Mouse (Mus musculus) hindbrain, embryonic 16.5 days (tissue): ENCODE data around the gene Tiam1. TPM values are rescaled to one million over a fixed set of nuclear protein-coding genes. Genes with fewer than 3 reads are reported as not detected.

Source experiments
- ATAC-seq: fragments of 200-750 bp; cut with Nextera tagmentation; 2 replicates; pipeline ENCODE4 v1.8.0; 2017; ENCODE audit warnings: moderate TSS enrichment, moderate library complexity
- H3K27ac ChIP-seq: fragments of 300-500 bp; sonication (generic); 2 replicates; pipeline ENCODE4 v1.5.1; 2014; ENCODE audit warnings: low read depth, mild to moderate bottlenecking, control low read depth, low read length, moderate library complexity
- H3K27me3 ChIP-seq: fragments of 300-500 bp; sonication (generic); replicated peaks from 2 replicates; pipeline ENCODE4 v1.6.1; 2014; ENCODE audit warnings: low read length; ENCODE audit not compliant: control insufficient read depth, insufficient read depth
- H3K36me3 ChIP-seq: fragments of 300-500 bp; sonication (generic); 2 replicates; pipeline ENCODE4 v1.6.1; 2014; ENCODE audit warnings: mild to moderate bottlenecking, low read length, moderate library complexity, mixed read lengths; ENCODE audit not compliant: control insufficient read depth, insufficient read depth
- H3K4me1 ChIP-seq: fragments of 300-500 bp; sonication (generic); 2 replicates; pipeline ENCODE4 v1.6.1; 2014; ENCODE audit warnings: low read depth, low read length; ENCODE audit not compliant: control insufficient read depth, insufficient read depth
- H3K4me2 ChIP-seq: fragments of 300-500 bp; sonication (generic); 2 replicates; pipeline ENCODE4 v1.6.1; 2014; ENCODE audit warnings: mild to moderate bottlenecking, low read length, control low read depth, moderate library complexity
- H3K4me3 ChIP-seq: fragments of 300-500 bp; sonication (generic); 2 replicates; pipeline ENCODE4 v1.5.1; 2014; ENCODE audit warnings: mild to moderate bottlenecking, low read length, control low read depth, moderate library complexity
- H3K9ac ChIP-seq: fragments of 300-500 bp; sonication (generic); 2 replicates; pipeline ENCODE4 v1.6.1; 2014; ENCODE audit warnings: low read depth, mild to moderate bottlenecking, control low read depth, low read length, moderate library complexity
- H3K9me3 ChIP-seq: fragments of 300-500 bp; sonication (generic); 2 replicates; pipeline ENCODE4 v1.6.1; 2014; ENCODE audit warnings: mild to moderate bottlenecking, low read length, moderate library complexity; ENCODE audit not compliant: control insufficient read depth
- WGBS: fragments of 180-500 bp; shearing (Covaris S2); extraction: QIAGEN DNeasy Blood & Tissue Kit; methylation state at CpG from one replicate; pipeline ENCODE4 v1.1.7; 2014; 5-methylcytosine and 5-hydroxymethylcytosine counted together
- polyA plus RNA-seq: library from polyadenylated mRNA; unstranded; fragments of >200 nt; fragmentation: Nextera tagmentation; extraction: Ambion mirVana; gene quantifications from 2 replicates; pipeline ENCODE4 v1.2.1, GENCODE M21; 2015

Gene Tiam1
- polyA plus RNA-seq, 1 experiment from 2014 or later, result 16.6 TPM

- Histone ChIP-seq H3K27ac (no peak overlapping the region), H3K9me3 (no peaks in the 10 kb centered on the region; the same call in 1 of the 2 replicates), H3K9ac (no peak overlapping the region), H3K36me3 (no peaks in the 10 kb centered on the region), H3K4me2 (no peak overlapping the region), H3K4me1 (no peaks in the 10 kb centered on the region; the same call in 1 of the 2 replicates), H3K4me3 (no peak overlapping the region), H3K27me3 (no peaks in the 10 kb centered on the region)
- no peak for ATAC-seq
- WGBS, result 85% methylated on average over 12 of the region's 12 CpGs
Observed at GRCm38 (mm10) chr16:89991701-89992152, 151.8 kb downstream of the Tiam1 start.

GRCm38 (mm10) chr16:89990288-89990955 lies 153.1 kb downstream of the Tiam1 start:
- H3K9me3 ChIP-seq, result no peaks in the 10 kb centered on the region
- H3K9ac ChIP-seq, result no peak overlapping the region
- ATAC-seq, result no peak
- no peak overlapping the region for H3K27ac ChIP-seq
- H3K4me2 ChIP-seq, result no peak overlapping the region
- H3K4me3 ChIP-seq, result no peak overlapping the region
- H3K4me1 ChIP-seq, result no peaks in the 10 kb centered on the region; the same call in 1 of the 2 replicates
- 84% methylated on average over 5 of the region's 5 CpGs for WGBS
- no peaks in the 10 kb centered on the region for H3K27me3 ChIP-seq
- H3K36me3 ChIP-seq, result no peaks in the 10 kb centered on the region

- Histone ChIP-seq H3K36me3 (no peaks in the 10 kb centered on the region), H3K9ac (no peak overlapping the region), H3K9me3 (no peaks in the 10 kb centered on the region), H3K4me2 (no peak overlapping the region), H3K27ac (no peak overlapping the region), H3K27me3 (no peaks in the 10 kb centered on the region), H3K4me3 (no peak overlapping the region), H3K4me1 (no peaks in the 10 kb centered on the region)
- WGBS, result 83% methylated on average over 10 of the region's 10 CpGs
- ATAC-seq, result no peak
Observed at GRCm38 (mm10) chr16:89989816-89990215, 153.8 kb downstream of the Tiam1 start.

GRCm38 (mm10) chr16:89986672-89987362 lies 156.8 kb downstream of the Tiam1 start:
- H3K4me1 ChIP-seq, result no peaks in the 10 kb centered on the region
- H3K27ac ChIP-seq, result no peak overlapping the region
- H3K36me3 ChIP-seq, result no peaks in the 10 kb centered on the region
- H3K9ac ChIP-seq, result no peak overlapping the region
- WGBS, result 60% methylated on average over 18 of the region's 18 CpGs
- H3K27me3 ChIP-seq, result no peaks in the 10 kb centered on the region
- no peaks in the 10 kb centered on the region for H3K9me3 ChIP-seq
- no peak overlapping the region for H3K4me3 ChIP-seq
- H3K4me2 ChIP-seq, result no peak overlapping the region
- ATAC-seq, result peak; percentile 46; the same call in 1 of the 2 replicates

GRCm38 (mm10) chr16:89985702-89986481 lies 157.7 kb downstream of the Tiam1 start:
- Histone ChIP-seq H3K9me3 (no peaks in the 10 kb centered on the region), H3K4me2 (no peak overlapping the region), H3K4me3 (no peak overlapping the region), H3K9ac (no peak overlapping the region), H3K27me3 (no peaks in the 10 kb centered on the region), H3K36me3 (no peaks in the 10 kb centered on the region), H3K4me1 (no peaks in the 10 kb centered on the region), H3K27ac (no peak overlapping the region)
- no peak for ATAC-seq
- 68% methylated on average over 20 of the region's 20 CpGs for WGBS

- H3K36me3 ChIP-seq, result no peaks in the 10 kb centered on the region
- no peaks in the 10 kb centered on the region for H3K4me1 ChIP-seq
- H3K4me3 ChIP-seq, result no peak overlapping the region
- 92% methylated on average over 11 of the region's 11 CpGs for WGBS
- no peaks in the 10 kb centered on the region for H3K27me3 ChIP-seq
- H3K4me2 ChIP-seq, result no peak overlapping the region
- no peaks in the 10 kb centered on the region for H3K9me3 ChIP-seq
- no peak overlapping the region for H3K27ac ChIP-seq
- ATAC-seq, result no peak
- H3K9ac ChIP-seq, result no peak overlapping the region
Observed at GRCm38 (mm10) chr16:89980075-89980744, 163.4 kb downstream of the Tiam1 start.

GRCm38 (mm10) chr16:89975441-89975840 lies 168.1 kb downstream of the Tiam1 start:
- H3K9ac ChIP-seq, result no peak overlapping the region
- no peaks in the 10 kb centered on the region for H3K9me3 ChIP-seq
- no peaks in the 10 kb centered on the region for H3K27me3 ChIP-seq
- ATAC-seq, result no peak
- no peak overlapping the region for H3K4me2 ChIP-seq
- no peak overlapping the region for H3K27ac ChIP-seq
- no peaks in the 10 kb centered on the region for H3K4me1 ChIP-seq
- whole genome bisulfite sequencing, result 90% methylated on average over 9 of the region's 9 CpGs
- H3K36me3 ChIP-seq, result no peaks in the 10 kb centered on the region
- H3K4me3 ChIP-seq, result no peak overlapping the region

GRCm38 (mm10) chr16:89973814-89974712 lies 169.5 kb downstream of the Tiam1 start:
- Histone ChIP-seq H3K36me3 (no peaks in the 10 kb centered on the region), H3K27ac (no peak overlapping the region), H3K4me3 (no peak overlapping the region), H3K9ac (no peak overlapping the region), H3K4me2 (no peak overlapping the region), H3K9me3 (no peaks in the 10 kb centered on the region), H3K4me1 (no peaks in the 10 kb centered on the region), H3K27me3 (no peaks in the 10 kb centered on the region)
- ATAC-seq, result no peak
- WGBS, result 92% methylated on average over 16 of the region's 16 CpGs
